Mouse (Mus musculus) ovary, postnatal 10 days (tissue): ENCODE results near the gene Gp5.
"Not testable (repeated sequence)": the region's sequence is repeated elsewhere in the genome, so short reads cannot be mapped to it uniquely, and the experiment has no call there.

ENCODE experiments used
- DNase-seq: peaks from one replicate; pipeline ENCODE4 v3.0.0; 2022; ENCODE audit warnings: low spot score

Gp5 gene

GRCm38 (mm10) chr16:30310647-30311046, at the start of gene Gp5:
Gene Gp5 (minus strand): TSS chr16:30310779.
- DNase-seq, result no peak

GRCm38 (mm10) chr16:30353489-30353888, 42.9 kb upstream of the Gp5 start:
- DNase-seq, result not testable (repeated sequence)

- no peak for DNase-seq
Observed at GRCm38 (mm10) chr16:30314236-30314635, 3.7 kb upstream of the Gp5 start.

GRCm38 (mm10) chr16:30310171-30310515, 436 bp downstream of the Gp5 start:
- no peak for DNase-seq

GRCm38 (mm10) chr16:30309395-30310170, 996 bp downstream of the Gp5 start:
- DNase-seq, result no peak

GRCm38 (mm10) chr16:30308616-30309394, 1.8 kb downstream of the Gp5 start:
- DNase-seq, result no peak

GRCm38 (mm10) chr16:30307961-30308615, 2.5 kb downstream of the Gp5 start:
- no peak for DNase-seq

- no peak for DNase-seq
Observed at GRCm38 (mm10) chr16:30307306-30307705, 3.3 kb downstream of the Gp5 start.

GRCm38 (mm10) chr16:30306102-30306501, 4.5 kb downstream of the Gp5 start:
- DNase-seq, result no peak

GRCm38 (mm10) chr16:30304236-30304635, 6.3 kb downstream of the Gp5 start:
- DNase-seq, result no peak

- no peak for DNase-seq
Observed at GRCm38 (mm10) chr16:30303411-30303810, 7.2 kb downstream of the Gp5 start.

- no peak for DNase-seq
Observed at GRCm38 (mm10) chr16:30302686-30303085, 7.9 kb downstream of the Gp5 start.

- DNase-seq, result no peak
Observed at GRCm38 (mm10) chr16:30299711-30300277, 10.8 kb downstream of the Gp5 start.

GRCm38 (mm10) chr16:30297450-30297849, 13.1 kb downstream of the Gp5 start:
- no peak for DNase-seq

- no peak for DNase-seq
Observed at GRCm38 (mm10) chr16:30296601-30297275, 13.8 kb downstream of the Gp5 start.

GRCm38 (mm10) chr16:30295106-30295505, 15.5 kb downstream of the Gp5 start:
- no peak for DNase-seq

- DNase-seq, result no peak
Observed at GRCm38 (mm10) chr16:30290436-30290835, 20.1 kb downstream of the Gp5 start.

- DNase-seq, result no peak
Observed at GRCm38 (mm10) chr16:30285701-30286100, 24.9 kb downstream of the Gp5 start.

GRCm38 (mm10) chr16:30283743-30284337, 26.7 kb downstream of the Gp5 start:
- DNase-seq, result no peak

- DNase-seq, result no peak
Observed at GRCm38 (mm10) chr16:30282844-30283495, 27.6 kb downstream of the Gp5 start, which contains the start of gene Lrrc15. Gene Lrrc15 (minus strand): TSS chr16:30283256.
